Mouse (Mus musculus) forebrain, embryonic 16.5 days (tissue): Measurements from ENCODE around the gene Klk1b3. TPM values are rescaled to one million over a fixed set of nuclear protein-coding genes. Genes with fewer than 3 reads are reported as not detected.
"Not testable (repeated sequence)": the region's sequence is repeated elsewhere in the genome, so short reads cannot be mapped to it uniquely, and the experiment has no call there.

Experiments used
- ATAC-seq: fragments of 200-750 bp; cut with Nextera tagmentation; 2 replicates; pipeline ENCODE4 v1.8.0; 2017; ENCODE audit warnings: mild to moderate bottlenecking, moderate library complexity
- H3K27ac ChIP-seq: fragments of 300-500 bp; sonication (generic); 2 replicates; pipeline ENCODE4 v1.5.1; 2014; ENCODE audit warnings: low read length, control low read depth
- H3K27me3 ChIP-seq: fragments of 300-500 bp; sonication (generic); replicated peaks from 2 replicates; pipeline ENCODE4 v1.6.1; 2014; ENCODE audit warnings: low read length; ENCODE audit not compliant: control insufficient read depth, insufficient read depth
- H3K36me3 ChIP-seq: fragments of 300-500 bp; sonication (generic); 2 replicates; pipeline ENCODE4 v1.6.1; 2014; ENCODE audit not compliant: control insufficient read depth, insufficient read depth
- H3K4me1 ChIP-seq: fragments of 300-500 bp; sonication (generic); replicated peaks from 2 replicates; pipeline ENCODE4 v1.6.1; 2014; ENCODE audit warnings: low read length; ENCODE audit not compliant: control insufficient read depth, insufficient read depth
- H3K4me2 ChIP-seq: fragments of 300-500 bp; sonication (generic); 2 replicates; pipeline ENCODE4 v1.6.1; 2014; ENCODE audit warnings: mild to moderate bottlenecking, low read length, control low read depth
- H3K4me3 ChIP-seq: fragments of 300-500 bp; sonication (generic); replicated peaks from 2 replicates; pipeline ENCODE4 v1.5.1; 2014; ENCODE audit warnings: mild to moderate bottlenecking, low read length, control low read depth
- H3K9ac ChIP-seq: fragments of 300-500 bp; sonication (generic); replicated peaks from 2 replicates; pipeline ENCODE4 v1.6.1; 2014; ENCODE audit warnings: low read depth, low read length, control low read depth
- H3K9me3 ChIP-seq: fragments of 300-500 bp; sonication (generic); 2 replicates; pipeline ENCODE4 v1.6.1; 2016; ENCODE audit warnings: low read length; ENCODE audit not compliant: control insufficient read depth
- WGBS: fragments of 180-500 bp; shearing (Covaris S2); extraction: QIAGEN DNeasy Blood & Tissue Kit; methylation state at CpG from one replicate; pipeline ENCODE4 v1.1.7; 2014; 5-methylcytosine and 5-hydroxymethylcytosine counted together
- polyA plus RNA-seq: library from polyadenylated mRNA; unstranded; fragments of >200 nt; fragmentation: Nextera tagmentation; extraction: Ambion mirVana; gene quantifications from 2 replicates; pipeline ENCODE4 v1.2.1, GENCODE M21; 2015

Klk1b3 gene
- polyA plus RNA-seq = not detected in 2 replicates

DNA sequence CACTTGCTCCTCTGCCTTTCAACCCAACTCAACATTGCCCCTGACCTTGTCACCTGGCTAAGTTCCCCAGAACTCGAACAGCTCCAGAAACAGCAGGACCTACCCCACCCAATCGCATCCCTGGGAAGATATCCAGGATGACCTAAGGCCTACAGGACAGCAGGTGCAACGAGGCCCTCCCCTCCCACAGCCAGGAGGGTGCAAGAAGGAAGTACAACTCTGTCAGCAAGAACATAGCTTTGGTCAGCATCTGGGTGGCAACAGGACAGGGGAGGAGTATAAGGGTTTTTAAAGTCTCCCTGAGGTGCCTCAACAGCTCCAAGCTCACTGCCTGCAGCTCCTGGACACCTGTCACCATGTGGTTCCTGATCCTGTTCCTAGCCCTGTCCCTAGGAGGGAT, at the start of gene Klk1b3:
Klk1b3 (plus strand) TSS at position 301 of the 400 bp plus-strand sequence.
- 72% methylated on average over 3 of the region's 3 CpGs for WGBS

DNA sequence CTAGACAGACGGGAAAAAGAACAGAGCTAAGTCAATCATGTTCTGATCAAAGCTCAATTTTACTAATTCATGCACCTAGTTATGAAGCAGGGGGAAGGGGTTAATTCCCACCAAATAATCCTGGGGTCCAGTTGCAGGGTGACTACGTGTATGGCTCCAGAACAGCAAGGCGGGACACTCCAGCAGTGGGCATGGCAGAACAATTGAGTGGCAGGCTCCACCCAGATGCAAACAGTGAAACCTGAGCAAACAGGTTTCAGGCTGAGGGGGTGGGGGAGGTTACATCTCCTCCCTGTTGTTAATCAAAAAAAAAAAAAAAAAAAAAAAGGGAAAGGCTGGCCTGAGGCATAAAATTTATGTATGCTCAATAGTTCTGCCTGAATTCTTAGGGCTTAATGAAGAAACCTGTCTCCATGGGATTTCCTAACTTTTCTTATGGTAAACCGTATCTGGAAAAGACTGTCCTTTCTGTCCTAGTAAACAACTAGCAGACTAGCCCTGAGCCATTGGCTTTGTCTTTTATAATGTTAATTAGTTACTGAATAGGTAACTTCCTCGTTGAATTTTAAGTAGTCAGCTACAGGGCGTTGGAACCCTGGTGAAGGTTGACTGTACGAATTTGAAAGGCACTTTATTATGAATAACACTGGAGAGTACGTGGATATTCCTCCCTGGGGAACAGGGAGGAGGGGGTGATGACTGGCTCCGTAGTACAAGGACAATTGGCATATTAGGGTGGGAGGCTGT, 18.5 kb upstream of the Klk1b3 start:
- Histone ChIP-seq H3K9me3 (no peaks in the 10 kb centered on the region), H3K27ac (no peak overlapping the region), H3K36me3 (no peaks in the 10 kb centered on the region), H3K9ac (no peak overlapping the region), H3K27me3 (no peaks in the 10 kb centered on the region), H3K4me2 (no peak overlapping the region), H3K4me1 (no peaks in the 10 kb centered on the region), H3K4me3 (no peak overlapping the region)
- no peak for ATAC-seq
- 16% methylated on average over 9 of the region's 9 CpGs for WGBS

More for the DNA sequence above, at the start of gene Klk1b3:
- no peaks in the 10 kb centered on the region for H3K27me3 ChIP-seq
- H3K4me3 ChIP-seq = no peak within 1 kb of the TSS
- H3K36me3 ChIP-seq = no peaks in the 10 kb centered on the region
- no peak within 1 kb of the TSS for H3K9ac ChIP-seq
- no peaks in the 10 kb centered on the region for H3K4me1 ChIP-seq
- no peak within 1 kb of the TSS for H3K27ac ChIP-seq
- no peak within 1 kb of the TSS for H3K4me2 ChIP-seq
- no peaks in the 10 kb centered on the region for H3K9me3 ChIP-seq
- no peak for ATAC-seq

DNA sequence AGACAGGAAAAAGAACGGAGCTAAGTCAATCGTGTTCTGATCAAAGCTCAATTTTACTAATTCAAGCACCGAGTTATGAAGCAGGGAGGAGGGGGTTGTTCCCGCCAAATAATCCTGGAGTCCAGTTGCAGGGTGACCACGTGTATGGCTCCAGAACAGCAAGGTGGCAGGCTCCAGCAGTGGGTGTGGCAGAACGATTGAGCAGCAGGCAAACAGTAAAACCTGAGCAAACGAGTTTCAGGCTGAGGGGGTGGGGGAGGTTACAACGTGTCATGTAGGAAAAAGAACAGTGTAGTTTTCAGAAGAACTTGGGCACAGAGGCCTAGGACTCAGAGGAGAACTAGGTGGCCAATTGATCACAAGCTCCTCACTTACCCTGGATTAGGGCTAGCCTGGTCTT, 11.5 kb upstream of the Klk1b3 start:
- WGBS = 67% methylated on average over 8 of the region's 8 CpGs
- not testable (repeated sequence) for ATAC-seq

DNA sequence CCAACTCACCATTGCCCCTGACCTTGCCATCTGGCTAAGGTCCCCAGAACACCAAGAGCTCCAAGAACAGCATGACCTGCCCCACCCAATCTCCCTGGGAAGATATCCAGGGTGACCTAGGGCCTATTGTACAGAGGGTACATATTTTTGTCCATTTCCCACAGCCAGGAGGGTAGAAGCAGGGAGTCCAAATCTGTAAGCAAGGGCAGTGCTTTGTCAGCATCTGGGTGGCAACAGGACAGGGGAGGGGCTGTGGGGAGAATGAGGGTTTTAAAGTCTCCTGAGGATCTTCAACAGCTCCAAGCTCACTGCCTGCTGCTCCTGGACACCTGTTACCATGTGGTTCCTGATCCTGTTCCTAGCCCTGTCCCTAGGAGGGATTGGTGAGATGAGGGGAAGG, 10.1 kb upstream of the Klk1b3 start, which contains the start of gene Klk1b24:
Klk1b24 (plus strand) TSS at position 301 of the 400 bp plus-strand sequence.
- not testable (repeated sequence) for H3K9ac ChIP-seq, H3K27ac ChIP-seq, H3K36me3 ChIP-seq, H3K9me3 ChIP-seq, H3K27me3 ChIP-seq, H3K4me3 ChIP-seq, ATAC-seq, H3K4me1 ChIP-seq, H3K4me2 ChIP-seq

More for the DNA sequence above, 11.5 kb upstream of the Klk1b3 start:
- not testable (repeated sequence) for H3K4me3 ChIP-seq, H3K27me3 ChIP-seq, H3K9ac ChIP-seq, H3K4me1 ChIP-seq, H3K27ac ChIP-seq, H3K9me3 ChIP-seq, H3K36me3 ChIP-seq, H3K4me2 ChIP-seq

- H3K9ac ChIP-seq, H3K36me3 ChIP-seq, H3K4me2 ChIP-seq, H3K4me1 ChIP-seq, H3K4me3 ChIP-seq, H3K27me3 ChIP-seq, H3K27ac ChIP-seq, H3K9me3 ChIP-seq, ATAC-seq: not testable (repeated sequence)
- WGBS = 87% methylated on average over 1 of the region's 1 CpGs
Observed at GRCm38 (mm10) chr7:44193466-44193865, 4.5 kb upstream of the Klk1b3 start.

- not testable (repeated sequence) for H3K4me3 ChIP-seq, H3K4me2 ChIP-seq, H3K36me3 ChIP-seq, H3K4me1 ChIP-seq, H3K27me3 ChIP-seq, H3K9me3 ChIP-seq, H3K27ac ChIP-seq, H3K9ac ChIP-seq, ATAC-seq
- WGBS = 56% methylated on average over 3 of the region's 3 CpGs
Observed at GRCm38 (mm10) chr7:44207135-44207534, 9.1 kb downstream of the Klk1b3 start, which contains the start of gene Klk1b4. Gene Klk1b4, plus strand, starts transcription at chr7:44207435.

GRCm38 (mm10) chr7:44208307-44208706, 10.3 kb downstream of the Klk1b3 start:
- 79% methylated on average over 3 of the region's 3 CpGs for WGBS
- ATAC-seq = no peak
- Histone ChIP-seq H3K9me3 (no peaks in the 10 kb centered on the region), H3K4me3 (no peak overlapping the region), H3K4me1 (no peaks in the 10 kb centered on the region), H3K27me3 (no peaks in the 10 kb centered on the region), H3K4me2 (no peak overlapping the region), H3K9ac (no peak overlapping the region), H3K36me3 (no peaks in the 10 kb centered on the region), H3K27ac (no peak overlapping the region)

- Histone ChIP-seq H3K27me3 (no peaks in the 10 kb centered on the region), H3K36me3 (no peaks in the 10 kb centered on the region), H3K4me3 (no peak within 1 kb of the TSS), H3K27ac (no peak within 1 kb of the TSS), H3K4me1 (no peaks in the 10 kb centered on the region), H3K4me2 (no peak within 1 kb of the TSS), H3K9ac (no peak within 1 kb of the TSS), H3K9me3 (no peaks in the 10 kb centered on the region)
- ATAC-seq = no peak
- 85% methylated on average over 1 of the region's 1 CpGs for WGBS
Observed at GRCm38 (mm10) chr7:44215645-44216044, 17.7 kb downstream of the Klk1b3 start, which contains the start of gene Klk1b5. Gene Klk1b5, plus strand, starts transcription at chr7:44215945.

- H3K27ac ChIP-seq, ATAC-seq, H3K4me3 ChIP-seq, H3K27me3 ChIP-seq, H3K4me1 ChIP-seq, H3K36me3 ChIP-seq, H3K9ac ChIP-seq, H3K9me3 ChIP-seq, H3K4me2 ChIP-seq: not testable (repeated sequence)
- 70% methylated on average over 8 of the region's 10 CpGs for WGBS
Observed at GRCm38 (mm10) chr7:44221601-44222000, 23.6 kb downstream of the Klk1b3 start.
